Mouse (Mus musculus) forebrain, embryonic 11.5 days (tissue): ENCODE measurements around the gene Nfat5. TPM values are rescaled to one million over a fixed set of nuclear protein-coding genes. Genes with fewer than 3 reads are reported as not detected.
A peak's percentile ranks its signal among the peaks of the same experiment; 100 is the strongest.

Experiments
- ATAC-seq: fragments of 200-750 bp; cut with Nextera tagmentation; replicated peaks from 2 replicates; pipeline ENCODE4 v1.8.0; 2017; ENCODE audit warnings: moderate TSS enrichment; ENCODE audit not compliant: low FRiP score
- DNase-seq: peaks from one replicate; pipeline ENCODE4 v3.0.0-alpha.2; 2017; ENCODE audit warnings: low spot score
- H3K27ac ChIP-seq: fragments of 300-500 bp; sonication (generic); 2 replicates; pipeline ENCODE4 v1.5.1; 2014; ENCODE audit warnings: low read depth, low read length
- H3K27me3 ChIP-seq: fragments of 300-500 bp; sonication (generic); 2 replicates; pipeline ENCODE4 v1.6.1; 2014; ENCODE audit warnings: mild to moderate bottlenecking, low read length, mixed read lengths; ENCODE audit not compliant: control insufficient read depth, insufficient read depth
- H3K36me3 ChIP-seq: fragments of 300-500 bp; sonication (generic); 2 replicates; pipeline ENCODE4 v1.6.1; 2014; ENCODE audit warnings: mild to moderate bottlenecking, low read length, moderate library complexity, mixed read lengths; ENCODE audit not compliant: control insufficient read depth, insufficient read depth
- H3K4me1 ChIP-seq: fragments of 300-500 bp; sonication (generic); replicated peaks from 2 replicates; pipeline ENCODE4 v1.6.1; 2014; ENCODE audit warnings: low read length, mixed read lengths; ENCODE audit not compliant: control insufficient read depth, insufficient read depth
- H3K4me2 ChIP-seq: fragments of 300-500 bp; sonication (generic); 2 replicates; pipeline ENCODE4 v1.6.1; 2014; ENCODE audit warnings: low read depth, mild to moderate bottlenecking, low read length, moderate library complexity, mixed read lengths; ENCODE audit not compliant: severe bottlenecking
- H3K4me3 ChIP-seq: fragments of 300-500 bp; sonication (generic); 2 replicates; pipeline ENCODE4 v1.5.1; 2014; ENCODE audit warnings: low read depth, low read length
- H3K9ac ChIP-seq: fragments of 300-500 bp; sonication (generic); 2 replicates; pipeline ENCODE4 v1.6.1; 2014; ENCODE audit warnings: low read length
- H3K9me3 ChIP-seq: fragments of 300-500 bp; sonication (generic); 2 replicates; pipeline ENCODE4 v1.6.1; 2016; ENCODE audit warnings: low read length, mixed read lengths; ENCODE audit not compliant: control insufficient read depth
- WGBS: fragments of 180-500 bp; shearing (Covaris S2); extraction: QIAGEN DNeasy Blood & Tissue Kit; methylation state at CpG from one replicate; pipeline ENCODE4 v1.1.7; 2014; 5-methylcytosine and 5-hydroxymethylcytosine counted together
- polyA plus RNA-seq: library from polyadenylated mRNA; unstranded; fragments of >200 nt; fragmentation: Nextera tagmentation; extraction: Ambion mirVana; gene quantifications from 2 replicates; pipeline ENCODE4 v1.2.1, GENCODE M21; 2014

Nfat5 gene
- polyA plus RNA-seq, 1 experiment from 2014 or later = 14.5 TPM

DNA sequence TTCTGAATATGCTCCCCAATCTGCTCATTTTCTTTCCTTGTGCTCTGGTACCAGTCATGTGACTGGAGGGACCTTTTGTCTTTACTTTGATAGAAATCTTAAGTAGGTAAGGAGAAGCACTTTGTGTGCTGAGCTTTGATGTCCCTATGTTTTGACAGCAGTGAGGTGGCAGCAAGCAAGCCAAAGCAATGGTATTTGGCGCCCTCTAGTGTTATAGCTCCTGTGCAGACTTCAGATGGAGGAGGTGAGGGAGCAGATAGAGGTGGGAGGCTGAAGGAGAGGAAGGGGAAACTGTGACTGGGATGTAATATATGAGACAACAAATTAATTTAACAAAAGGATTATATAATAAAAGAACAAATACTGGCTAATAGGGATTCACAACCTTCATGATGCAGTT, 30.9 kb downstream of the Nfat5 start:
- Histone ChIP-seq H3K27me3 (no peaks in the 10 kb centered on the region), H3K4me3 (no peak overlapping the region), H3K9ac (no peak overlapping the region), H3K36me3 (no peaks in the 10 kb centered on the region), H3K4me1 (no peaks in the 10 kb centered on the region), H3K9me3 (no peaks in the 10 kb centered on the region), H3K27ac (no peak overlapping the region), H3K4me2 (no peak overlapping the region)
- DNase-seq = peak; percentile 79
- no peak for ATAC-seq
- WGBS = 0% methylated on average over 1 of the region's 1 CpGs

DNA sequence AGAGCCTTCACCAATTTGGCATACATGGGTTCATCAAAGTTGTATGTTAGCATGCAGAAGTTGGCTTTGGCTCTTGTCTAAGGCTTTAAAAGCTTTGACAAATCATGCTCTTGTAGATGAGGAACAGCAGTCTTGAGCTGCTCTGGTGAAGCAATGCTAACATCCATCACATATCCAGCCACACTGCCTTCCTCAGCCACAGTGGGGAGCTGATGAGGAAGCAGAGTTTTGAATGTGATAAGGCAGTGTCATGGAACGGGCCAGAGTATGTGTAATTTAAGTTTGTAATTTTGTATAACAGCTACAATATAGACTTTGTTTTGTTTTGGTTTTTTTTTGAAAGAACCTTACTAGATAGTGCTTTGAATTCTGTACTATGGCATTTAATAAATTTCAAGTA, 36.3 kb downstream of the Nfat5 start:
- ATAC-seq (no peak), DNase-seq (no peak)
- Histone ChIP-seq H3K27me3 (no peaks in the 10 kb centered on the region), H3K36me3 (no peaks in the 10 kb centered on the region), H3K4me3 (no peak overlapping the region), H3K9ac (no peak overlapping the region), H3K27ac (no peak overlapping the region), H3K9me3 (no peaks in the 10 kb centered on the region), H3K4me2 (no peak overlapping the region), H3K4me1 (no peaks in the 10 kb centered on the region)
- 84% methylated on average over 1 of the region's 1 CpGs for WGBS

DNA sequence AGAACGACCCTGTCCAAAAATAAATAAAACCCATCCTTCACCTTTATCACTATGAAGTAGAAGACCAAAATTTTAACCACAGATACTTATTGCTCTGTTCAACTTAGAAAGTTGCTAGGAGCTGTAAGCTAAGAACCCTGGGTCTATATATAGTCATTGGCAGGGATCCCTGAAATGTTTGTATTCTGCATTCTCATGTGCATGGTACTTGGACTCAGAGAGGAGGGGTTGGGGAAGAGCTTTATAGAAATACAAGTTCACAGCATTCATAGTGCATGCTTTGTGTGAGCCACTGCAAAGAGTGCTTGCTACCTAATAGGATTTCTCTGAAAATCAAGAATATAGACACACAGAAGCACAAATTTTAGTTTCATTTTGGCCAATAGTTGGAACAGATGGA, 43.2 kb downstream of the Nfat5 start:
- Histone ChIP-seq H3K9me3 (no peaks in the 10 kb centered on the region), H3K4me2 (no peak overlapping the region), H3K4me3 (no peak overlapping the region), H3K9ac (no peak overlapping the region), H3K27me3 (no peaks in the 10 kb centered on the region), H3K36me3 (no peaks in the 10 kb centered on the region), H3K27ac (no peak overlapping the region), H3K4me1 (no peaks in the 10 kb centered on the region)
- DNase-seq (no peak), ATAC-seq (no peak)
- 93% methylated on average over 1 of the region's 1 CpGs for WGBS

- H3K9me3 ChIP-seq = no peaks in the 10 kb centered on the region
- 93% methylated on average over 4 of the region's 4 CpGs for WGBS
- ATAC-seq = no peak
Observed at GRCm38 (mm10) chr8:107370311-107370710, 77.0 kb downstream of the Nfat5 start.

DNA sequence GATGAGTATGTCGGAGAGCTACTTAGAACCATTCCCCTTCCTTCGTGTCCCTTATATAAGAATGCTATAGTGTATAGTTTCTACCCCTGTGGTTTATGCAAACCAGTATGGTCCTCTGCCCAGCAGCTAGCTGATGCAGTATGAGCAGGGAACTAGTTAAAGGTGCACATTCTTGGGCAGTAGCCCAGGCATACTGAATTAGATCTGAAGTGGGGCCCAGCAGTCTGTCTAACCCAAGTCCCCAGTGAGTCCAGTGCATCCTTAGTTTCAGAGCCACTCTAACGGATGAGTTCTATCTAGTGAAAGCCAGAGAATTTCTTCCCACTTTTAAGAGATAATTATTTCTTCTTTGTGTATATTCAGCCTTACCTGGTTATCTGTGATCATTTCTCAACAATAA, 84.1 kb downstream of the Nfat5 start:
- Histone ChIP-seq H3K4me3 (no peak overlapping the region), H3K27ac (no peak overlapping the region), H3K27me3 (no peaks in the 10 kb centered on the region), H3K9me3 (no peaks in the 10 kb centered on the region), H3K9ac (no peak overlapping the region), H3K4me2 (no peak overlapping the region), H3K36me3 (no peaks in the 10 kb centered on the region), H3K4me1 (no peaks in the 10 kb centered on the region)
- WGBS = 95% methylated on average over 3 of the region's 3 CpGs
- ATAC-seq = no peak
- no peak for DNase-seq

More at GRCm38 (mm10) chr8:107370311-107370710, 77.0 kb downstream of the Nfat5 start:
- H3K4me3 ChIP-seq = no peak overlapping the region
- peaks cover 11% of the 10 kb centered on the region; the same call in 1 of the 2 replicates for H3K36me3 ChIP-seq
- H3K4me1 ChIP-seq = no peaks in the 10 kb centered on the region
- no peaks in the 10 kb centered on the region for H3K27me3 ChIP-seq
- H3K4me2 ChIP-seq = no peak overlapping the region
- DNase-seq = no peak
- no peak overlapping the region for H3K9ac ChIP-seq
- H3K27ac ChIP-seq = no peak overlapping the region

DNA sequence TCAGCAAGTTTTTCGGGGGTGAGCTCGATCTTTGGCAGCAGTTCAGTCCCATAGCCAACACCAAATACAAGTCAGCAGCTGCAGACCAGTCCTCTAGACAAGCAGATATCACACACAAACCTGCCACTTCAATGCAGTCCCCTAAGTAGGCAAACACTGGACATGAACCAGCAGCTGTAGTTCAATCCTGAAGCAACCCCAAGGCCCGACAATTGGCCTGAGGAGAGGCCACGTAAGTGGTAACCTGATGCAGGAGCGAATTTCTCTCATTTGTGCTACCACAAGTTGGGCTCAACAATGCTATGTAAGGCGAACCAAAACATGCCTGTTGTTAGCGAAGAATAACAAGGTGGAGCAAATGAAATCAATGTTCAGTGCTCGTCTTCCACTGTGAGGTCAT, 87.5 kb downstream of the Nfat5 start:
- no peak overlapping the region for H3K9ac ChIP-seq
- no peak for ATAC-seq

GRCm38 (mm10) chr8:107381666-107382065, 88.4 kb downstream of the Nfat5 start:
- H3K4me2 ChIP-seq = no peak overlapping the region
- no peak for DNase-seq
- no peak overlapping the region for H3K27ac ChIP-seq
- no peaks in the 10 kb centered on the region for H3K27me3 ChIP-seq
- H3K4me3 ChIP-seq = no peak overlapping the region
- 95% methylated on average over 4 of the region's 4 CpGs for WGBS
- no peak for ATAC-seq
- no peaks in the 10 kb centered on the region for H3K4me1 ChIP-seq
- no peaks in the 10 kb centered on the region for H3K36me3 ChIP-seq
- H3K9me3 ChIP-seq = no peaks in the 10 kb centered on the region
- no peak overlapping the region for H3K9ac ChIP-seq

More for the DNA sequence above, 87.5 kb downstream of the Nfat5 start:
- H3K36me3 ChIP-seq = no peaks in the 10 kb centered on the region
- no peak overlapping the region for H3K4me3 ChIP-seq
- H3K4me2 ChIP-seq = no peak overlapping the region
- DNase-seq = no peak
- H3K27me3 ChIP-seq = no peaks in the 10 kb centered on the region
- WGBS = 95% methylated on average over 8 of the region's 8 CpGs
- no peaks in the 10 kb centered on the region for H3K4me1 ChIP-seq
- no peak overlapping the region for H3K27ac ChIP-seq
- H3K9me3 ChIP-seq = no peaks in the 10 kb centered on the region

DNA sequence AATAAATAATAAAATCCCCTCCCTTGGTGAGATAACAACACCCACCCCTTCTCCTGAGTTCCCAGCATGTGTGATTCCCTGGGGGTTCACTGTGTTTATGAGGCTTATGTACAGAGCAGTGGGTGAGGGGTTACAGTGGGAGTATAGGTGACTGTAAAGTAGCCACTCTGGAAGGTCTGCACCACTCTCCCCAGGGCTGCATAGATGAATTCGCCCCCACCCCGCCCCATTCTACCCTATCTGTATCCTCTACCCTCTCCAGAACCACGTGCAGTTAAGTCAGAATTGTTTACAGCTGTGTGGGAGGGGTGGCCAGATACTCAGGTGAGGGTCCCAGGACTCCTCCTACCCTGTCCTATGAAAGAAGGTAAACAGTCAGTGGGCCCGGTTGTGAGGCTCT, 89.6 kb downstream of the Nfat5 start:
- ATAC-seq = no peak
- no peaks in the 10 kb centered on the region for H3K27me3 ChIP-seq
- no peak for DNase-seq
- no peak overlapping the region for H3K27ac ChIP-seq
- no peaks in the 10 kb centered on the region for H3K9me3 ChIP-seq
- H3K4me2 ChIP-seq = no peak overlapping the region
- WGBS = 84% methylated on average over 4 of the region's 4 CpGs
- no peak overlapping the region for H3K4me3 ChIP-seq
- H3K4me1 ChIP-seq = no peaks in the 10 kb centered on the region
- no peaks in the 10 kb centered on the region for H3K36me3 ChIP-seq
- H3K9ac ChIP-seq = no peak overlapping the region

DNA sequence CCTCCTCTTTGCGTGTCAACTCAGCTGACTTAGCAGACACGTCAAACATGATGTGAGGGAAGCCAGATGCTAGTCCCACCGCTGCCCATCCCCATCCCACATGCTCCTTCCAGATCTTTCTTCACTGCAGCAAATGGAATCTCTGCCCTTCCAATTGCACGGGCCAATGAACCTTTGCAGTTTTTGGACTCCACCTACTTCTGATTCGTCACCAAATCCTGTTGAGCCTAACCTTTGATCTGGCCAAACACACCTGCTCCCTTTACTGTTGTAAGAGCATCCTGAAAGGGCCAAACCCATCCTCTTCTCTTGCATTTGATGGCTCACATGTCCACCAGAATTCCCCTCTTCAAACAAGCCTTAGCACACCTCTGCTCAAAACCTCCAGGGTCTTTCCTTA, 91.4 kb downstream of the Nfat5 start:
- H3K4me2 ChIP-seq = no peak overlapping the region
- no peaks in the 10 kb centered on the region for H3K4me1 ChIP-seq
- H3K9ac ChIP-seq = no peak overlapping the region
- no peaks in the 10 kb centered on the region for H3K27me3 ChIP-seq
- no peak overlapping the region for H3K4me3 ChIP-seq
- no peaks in the 10 kb centered on the region for H3K36me3 ChIP-seq
- no peaks in the 10 kb centered on the region for H3K9me3 ChIP-seq
- no peak overlapping the region for H3K27ac ChIP-seq
- 55% methylated on average over 5 of the region's 5 CpGs for WGBS
- no peak for ATAC-seq
- DNase-seq = no peak
